Mouse (Mus musculus): ENCODE results near the gene Nxf1. TPM values are rescaled to one million over a fixed set of nuclear protein-coding genes. Genes with fewer than 3 reads are reported as not detected.

Nxf1 gene
- total and polyA plus RNA-seq, 3 experiments, result 66.5 to 136 (median 101) TPM

DNA sequence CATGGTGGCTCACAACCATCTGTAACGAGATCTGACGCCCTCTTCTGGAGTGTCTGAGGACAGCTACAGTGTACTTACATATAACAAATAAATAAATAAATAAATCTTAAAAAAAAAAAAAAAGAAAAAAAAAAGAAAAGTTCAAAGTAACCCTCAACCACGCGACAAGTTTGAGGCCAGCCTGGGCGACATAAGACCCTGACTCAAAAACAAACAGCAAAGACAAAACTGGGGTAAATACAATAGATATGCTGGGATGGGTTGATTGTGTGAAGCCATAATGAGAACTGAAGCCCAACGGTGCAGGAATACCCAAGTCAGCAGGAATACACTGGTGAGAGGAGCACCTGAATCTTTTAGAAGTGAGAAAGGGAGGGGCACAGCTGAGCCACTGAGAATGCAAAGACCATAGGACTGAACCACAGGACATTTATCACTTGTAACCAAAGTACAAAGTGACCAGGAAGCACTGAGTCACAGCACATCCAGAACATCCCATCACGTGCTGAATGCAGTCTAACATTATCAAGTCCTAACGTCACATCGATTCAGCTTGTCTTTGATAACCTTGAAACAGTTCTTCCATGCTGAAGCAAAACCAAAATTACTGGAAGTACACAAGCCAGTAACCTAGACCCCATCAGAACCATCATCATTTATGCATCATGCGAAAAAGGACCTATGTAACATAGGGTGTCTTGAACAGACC is 40.0 kb upstream of the Nxf1 start:
- no peak overlapping the region for H3K9ac ChIP-seq (ENCODE audit: insufficient read depth, low read depth)
- peaks cover 0 to 53% of the 10 kb centered on the region in 2 experiments; a peak in 2 of 4 replicates for H3K4me1 ChIP-seq (ENCODE audit: control insufficient read depth in 1 of 2, insufficient read depth in 2 of 2)
- dilution Hi-C loops (cut with MboI; ENCODE audit: extremely low pct_ligation_motif_present, extremely low pct_unique_long_range_greater_than_20kb, low sequenced_read_pairs), result no loop called here

DNA sequence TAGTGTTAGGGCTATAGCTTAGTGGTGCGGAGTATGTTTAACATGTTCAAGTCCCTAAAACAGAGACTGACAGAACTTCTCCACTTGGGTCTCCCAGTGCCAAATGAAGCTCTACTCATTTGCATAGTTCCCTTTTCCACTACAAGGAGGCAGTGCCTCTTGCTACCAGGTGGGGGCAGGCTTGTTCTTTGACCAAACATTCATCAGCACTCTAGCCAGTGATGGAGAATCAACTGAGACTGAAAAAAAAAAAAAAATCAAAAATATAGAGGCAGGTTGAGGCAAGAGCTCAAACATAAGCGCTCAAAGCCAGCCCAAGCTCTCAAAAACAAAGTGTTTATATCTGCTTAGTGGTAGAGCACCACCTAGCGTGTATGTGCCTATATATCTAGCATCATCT is 38.5 kb upstream of the Nxf1 start:
- dilution Hi-C loops (cut with MboI; ENCODE audit: extremely low pct_ligation_motif_present, extremely low pct_unique_long_range_greater_than_20kb, low sequenced_read_pairs), result no loop called here
- peak overlapping the region in 1 of 3 experiments; percentile 28 for H3K4me3 ChIP-seq (replicated peaks in 1 of 3; ENCODE audit: low read depth in 2 of 3, low read length in 2 of 3, poor library complexity in 1 of 3)
- peaks cover 13% of the 10 kb centered on the region for H3K79me2 ChIP-seq (replicated peaks; ENCODE audit: control insufficient read depth, extremely low read depth, insufficient read depth, poor library complexity, severe bottlenecking)
- no peak overlapping the region for H3K9ac ChIP-seq (ENCODE audit: insufficient read depth, low read depth)
- peaks cover 0 to 56% of the 10 kb centered on the region in 2 experiments; a peak in 2 of 4 replicates for H3K4me1 ChIP-seq (ENCODE audit: control insufficient read depth in 1 of 2, insufficient read depth in 2 of 2)
- H3K4me2 ChIP-seq (ENCODE audit: insufficient read depth, low read depth, poor library complexity, severe bottlenecking), result no peak overlapping the region
- no peaks in the 10 kb centered on the region for H3K27me3 ChIP-seq (replicated peaks)
- H3K27ac ChIP-seq (ENCODE audit: insufficient read depth, low read depth), result no peak overlapping the region
- peak; percentile 88 for DNase-seq (ENCODE audit: extremely low read depth)
- H3K9me3 ChIP-seq (replicated peaks; ENCODE audit: low read length), result no peaks in the 10 kb centered on the region
- no peaks in the 10 kb centered on the region for H3K36me3 ChIP-seq (replicated peaks in 1 of 2; ENCODE audit: control insufficient read depth in 1 of 2, insufficient read depth in 1 of 2, low read length in 1 of 2)
- in situ Hi-C loops (cut with MboI; ENCODE audit: low pct_ligation_motif_present, low pct_unique_long_range_greater_than_20kb, low sequenced_read_pairs), result no loop called here
- no peak for TF ChIP-seq TCF12 (IDR thresholded peaks at IDR 0.05; ENCODE audit: low read depth, low read length)
- no peak; the same call in 1 of the 2 replicates for TF ChIP-seq NELFE (IDR thresholded peaks at IDR 0.05; ENCODE audit: low read depth, low read length)
- TF ChIP-seq ETS1 (conservative IDR thresholded peaks at IDR 0.05; ENCODE audit: low read depth, low read length), result no peak
- no peak for TF ChIP-seq MYC (IDR thresholded peaks at IDR 0.05; ENCODE audit: low read depth, low read length)
- TF ChIP-seq ZMIZ1 (IDR thresholded peaks at IDR 0.05; ENCODE audit: low read depth, low read length), result no peak
- no peak for TF ChIP-seq PAX5 (IDR thresholded peaks at IDR 0.05; ENCODE audit: low read length)
- TF ChIP-seq E2F4 (IDR thresholded peaks at IDR 0.05; ENCODE audit: insufficient replicate concordance, low read depth, low read length), result no peak
- peak; percentile 78 to 98 for TF ChIP-seq CTCF (conservative IDR thresholded peaks at IDR 0.05 in 1 of 2, IDR thresholded peaks at IDR 0.05 in 1 of 2; ENCODE audit: low read depth in 2 of 2, low read length in 2 of 2)
- TF ChIP-seq USF1 (IDR thresholded peaks at IDR 0.05; ENCODE audit: low read depth, low read length), result no peak
- no peak for TF ChIP-seq JUN (IDR thresholded peaks at IDR 0.05; ENCODE audit: insufficient read depth, low read depth, low read length)
- no peak for TF ChIP-seq ZKSCAN1 (IDR thresholded peaks at IDR 0.05; ENCODE audit: borderline replicate concordance, low read depth, low read length)
- no peak for TF ChIP-seq KAT2A (IDR thresholded peaks at IDR 0.05; ENCODE audit: insufficient replicate concordance, low read length)
- TF ChIP-seq USF2 (conservative IDR thresholded peaks at IDR 0.05; ENCODE audit: low read depth, low read length), result no peak
- no peak for TF ChIP-seq TBP (conservative IDR thresholded peaks at IDR 0.05; ENCODE audit: low read depth, low read length)
- no peak for TF ChIP-seq RCOR1 (conservative IDR thresholded peaks at IDR 0.05; ENCODE audit: low read depth, low read length)
- no peak for TF ChIP-seq POLR2AphosphoS2 (IDR thresholded peaks at IDR 0.05; ENCODE audit: low read depth, low read length)
- peak; percentile 93 for TF ChIP-seq ZNF384 (IDR thresholded peaks at IDR 0.05; ENCODE audit: low read depth, low read length)
- TF ChIP-seq POLR2A (IDR thresholded peaks at IDR 0.05; ENCODE audit: low read depth, low read length), result no peak
- no peak for TF ChIP-seq MAZ (IDR thresholded peaks at IDR 0.05; ENCODE audit: low read depth, low read length)
- no peak for TF ChIP-seq JUND (conservative IDR thresholded peaks at IDR 0.05; ENCODE audit: low read depth, low read length)
- no peak for TF ChIP-seq HCFC1 (IDR thresholded peaks at IDR 0.05; ENCODE audit: low read depth, low read length)
- TF ChIP-seq NRF1 (IDR thresholded peaks at IDR 0.05; ENCODE audit: low read depth, low read length), result no peak
- no peak for TF ChIP-seq BHLHE40 (IDR thresholded peaks at IDR 0.05; ENCODE audit: low read depth, low read length)
- no peak; the same call in 1 of the 2 replicates for TF ChIP-seq MEF2A (IDR thresholded peaks at IDR 0.05; ENCODE audit: borderline replicate concordance, low read depth, low read length)
- no peak for TF ChIP-seq IRF4 (IDR thresholded peaks at IDR 0.05; ENCODE audit: low read depth, low read length)
- no peak for TF ChIP-seq UBTF (IDR thresholded peaks at IDR 0.05; ENCODE audit: low read depth, low read length)
- no peak for TF ChIP-seq MAX (IDR thresholded peaks at IDR 0.05; ENCODE audit: low read length)
- no peak for TF ChIP-seq GABPA (IDR thresholded peaks at IDR 0.05; ENCODE audit: insufficient replicate concordance, low read depth, low read length)
- no peak for TF ChIP-seq EP300 (IDR thresholded peaks at IDR 0.05; ENCODE audit: low read length)
- peak; percentile 37 for TF ChIP-seq SMC3 (IDR thresholded peaks at IDR 0.05; ENCODE audit: low read depth, low read length)
- TF ChIP-seq CHD2 (IDR thresholded peaks at IDR 0.05; ENCODE audit: low read length), result no peak
- 0 out of 2 replicates have a peak, but pooled peaks have one; percentile 3 for TF ChIP-seq MAFK (IDR thresholded peaks at IDR 0.05; ENCODE audit: insufficient replicate concordance, low read length)

More for the DNA sequence above, 40.0 kb upstream of the Nxf1 start:
- Histone ChIP-seq H3K79me2 (replicated peaks; ENCODE audit: control insufficient read depth, extremely low read depth, insufficient read depth, poor library complexity, severe bottlenecking) (peaks cover 16% of the 10 kb centered on the region), H3K27me3 (replicated peaks) (no peaks in the 10 kb centered on the region), H3K27ac (ENCODE audit: insufficient read depth, low read depth) (no peak overlapping the region), H3K36me3 (replicated peaks in 1 of 2; ENCODE audit: control insufficient read depth in 1 of 2, insufficient read depth in 1 of 2, low read length in 1 of 2) (peaks cover 0 to 8% of the 10 kb centered on the region in 2 experiments), H3K9me3 (replicated peaks; ENCODE audit: low read length) (no peaks in the 10 kb centered on the region), H3K4me3 (replicated peaks in 1 of 3; ENCODE audit: low read depth in 2 of 3, low read length in 2 of 3, poor library complexity in 1 of 3) (no peak overlapping the region), H3K4me2 (ENCODE audit: insufficient read depth, low read depth, poor library complexity, severe bottlenecking) (no peak overlapping the region)
- TF ChIP-seq ZNF384 (IDR thresholded peaks at IDR 0.05; ENCODE audit: low read depth, low read length), result 0 out of 2 replicates have a peak, but pooled peaks have one; percentile 15
- TF ChIP-seq CTCF (conservative IDR thresholded peaks at IDR 0.05 in 1 of 2, IDR thresholded peaks at IDR 0.05 in 1 of 2; ENCODE audit: low read depth in 2 of 2, low read length in 2 of 2), result no peak
- DNase-seq (ENCODE audit: extremely low read depth), result no peak
- in situ Hi-C loops (cut with MboI; ENCODE audit: low pct_ligation_motif_present, low pct_unique_long_range_greater_than_20kb, low sequenced_read_pairs), result no loop called here

Data from CH12.LX (cell line).